Mouse (Mus musculus) MEL (cell line): ENCODE measurements around the gene Macrod2. TPM values are rescaled to one million over a fixed set of nuclear protein-coding genes. Genes with fewer than 3 reads are reported as not detected.

Experiments
- DNase-seq: peaks from one replicate; pipeline ENCODE4 v3.0.0; 2011; ENCODE audit warnings: low read depth, low spot score
- H3K27ac ChIP-seq: 2 replicates; pipeline ENCODE4 v1.5.1; 2012; ENCODE audit warnings: low read depth, mild to moderate bottlenecking, control low read depth, low read length, moderate library complexity; ENCODE audit not compliant: control insufficient read depth
- H3K27me3 ChIP-seq, 2 experiments: fragments of 150-350 bp in 1 of 2; sonication (generic) in 1 of 2; 2 replicates each; pipeline ENCODE4 v1.6.1; 2012; ENCODE audit warnings: low read length in 2 of 2, mild to moderate bottlenecking in 2 of 2, improper control_type of control experiment in 1 of 2, moderate library complexity in 1 of 2; ENCODE audit not compliant: insufficient read depth in 2 of 2, control insufficient read depth in 1 of 2
- H3K36me3 ChIP-seq, 2 experiments: 2 replicates each; pipeline ENCODE4 v1.6.1; 2012 to 2014; ENCODE audit warnings: low read length in 2 of 2, improper control_type of control experiment in 1 of 2, inconsistent platforms in 1 of 2, mild to moderate bottlenecking in 1 of 2; ENCODE audit not compliant: insufficient read depth in 2 of 2, control insufficient read depth in 1 of 2
- H3K4me1 ChIP-seq, 2 experiments: fragments of 150-350 bp in 1 of 2; sonication (generic) in 1 of 2; 2 replicates each; pipeline ENCODE4 v1.6.1; 2012; ENCODE audit warnings: low read length in 2 of 2, improper control_type of control experiment in 1 of 2, mild to moderate bottlenecking in 1 of 2; ENCODE audit not compliant: insufficient read depth in 2 of 2, control insufficient read depth in 1 of 2
- H3K4me3 ChIP-seq, 2 experiments: fragments of 150-350 bp in 1 of 2; sonication (generic) in 1 of 2; 2 replicates each; pipeline ENCODE4 v1.5.1; 2012; ENCODE audit warnings: low read depth in 2 of 2, low read length in 2 of 2, mild to moderate bottlenecking in 2 of 2, moderate library complexity in 2 of 2, control low read depth in 1 of 2, improper control_type of control experiment in 1 of 2; ENCODE audit not compliant: control insufficient read depth in 1 of 2, insufficient read depth in 1 of 2
- H3K79me2 ChIP-seq: 2 replicates; pipeline ENCODE4 v1.6.1; 2012; ENCODE audit warnings: mild to moderate bottlenecking, low read length, moderate library complexity; ENCODE audit not compliant: control insufficient read depth, poor library complexity, insufficient read depth
- H3K9ac ChIP-seq: 2 replicates; pipeline ENCODE4 v1.6.1; 2012; ENCODE audit warnings: low read depth, mild to moderate bottlenecking, control low read depth, low read length, moderate library complexity; ENCODE audit not compliant: control insufficient read depth, poor library complexity, severe bottlenecking
- H3K9me3 ChIP-seq: fragments of 150-350 bp; sonication (generic); replicated peaks from 2 replicates; pipeline ENCODE4 v1.6.1; 2012; ENCODE audit warnings: mild to moderate bottlenecking, low read length, improper control_type of control experiment, moderate library complexity; ENCODE audit not compliant: insufficient read depth
- GATA1 ChIP-seq: IDR thresholded peaks from 2 replicates; pipeline ENCODE4 v1.6.1; 2011; ENCODE audit warnings: low read depth, low read length, improper control_type of control experiment
- HCFC1 ChIP-seq: IDR thresholded peaks from 2 replicates; pipeline ENCODE4 v1.6.1; 2012; ENCODE audit warnings: low read depth, mild to moderate bottlenecking, inconsistent platforms, low read length, improper control_type of control experiment, moderate library complexity
- KAT2A ChIP-seq: conservative IDR thresholded peaks from 2 replicates; pipeline ENCODE4 v1.6.1; 2012; ENCODE audit warnings: low read depth, low read length, improper control_type of control experiment, inconsistent platforms
- MYB ChIP-seq: IDR thresholded peaks from 2 replicates; pipeline ENCODE4 v1.6.1; 2011; ENCODE audit warnings: mild to moderate bottlenecking, low read depth, low read length, improper control_type of control experiment
- MYC ChIP-seq: IDR thresholded peaks from 2 replicates; pipeline ENCODE4 v1.6.1; 2011; ENCODE audit warnings: low read depth, mild to moderate bottlenecking, low read length, improper control_type of control experiment, moderate library complexity
- NELFE ChIP-seq: IDR thresholded peaks from 2 replicates; pipeline ENCODE4 v1.6.1; 2011; ENCODE audit warnings: low read depth, low read length, improper control_type of control experiment
- POLR2A ChIP-seq, 2 experiments: IDR thresholded peaks; 2 replicates each; pipeline ENCODE4 v1.6.1; 2011 to 2012; ENCODE audit warnings: low read length in 2 of 2, mild to moderate bottlenecking in 2 of 2, control low read depth in 1 of 2, improper control_type of control experiment in 1 of 2, low read depth in 1 of 2, moderate library complexity in 1 of 2; ENCODE audit not compliant: control insufficient read depth in 1 of 2, insufficient read depth in 1 of 2, poor library complexity in 1 of 2
- RAD21 ChIP-seq: IDR thresholded peaks from 2 replicates; pipeline ENCODE4 v1.6.1; 2011; ENCODE audit warnings: mild to moderate bottlenecking, low read depth, low read length, improper control_type of control experiment
- RCOR1 ChIP-seq: IDR thresholded peaks from 2 replicates; pipeline ENCODE4 v1.6.1; 2012; ENCODE audit warnings: low read depth, mild to moderate bottlenecking, inconsistent platforms, low read length, improper control_type of control experiment
- SIN3A ChIP-seq: IDR thresholded peaks from 2 replicates; pipeline ENCODE4 v1.6.1; 2012; ENCODE audit warnings: low read length, improper control_type of control experiment, inconsistent platforms
- SMC3 ChIP-seq: IDR thresholded peaks from 2 replicates; pipeline ENCODE4 v1.6.1; 2011; ENCODE audit warnings: low read depth, low read length, improper control_type of control experiment
- TAL1 ChIP-seq: IDR thresholded peaks from 2 replicates; pipeline ENCODE4 v1.6.1; 2012; ENCODE audit warnings: mild to moderate bottlenecking, inconsistent platforms, low read length, moderate library complexity, mixed read lengths
- TBP ChIP-seq: IDR thresholded peaks from 2 replicates; pipeline ENCODE4 v1.8.0; 2011; ENCODE audit warnings: low read depth, low read length, improper control_type of control experiment
- TCF12 ChIP-seq: IDR thresholded peaks from 2 replicates; pipeline ENCODE4 v1.6.1; 2014; ENCODE audit warnings: low read depth, mild to moderate bottlenecking, inconsistent platforms, low read length, improper control_type of control experiment, moderate library complexity
- USF2 ChIP-seq, 2 experiments: IDR thresholded peaks; 2 replicates each; pipeline ENCODE4 v1.6.1; 2011 to 2012; ENCODE audit warnings: improper control_type of control experiment in 2 of 2, low read length in 2 of 2, borderline replicate concordance in 1 of 2, inconsistent platforms in 1 of 2, low read depth in 1 of 2, mild to moderate bottlenecking in 1 of 2; ENCODE audit not compliant: insufficient read depth in 1 of 2
- ZKSCAN1 ChIP-seq: IDR thresholded peaks from 2 replicates; pipeline ENCODE4 v1.6.1; 2012; ENCODE audit warnings: low read depth, mild to moderate bottlenecking, inconsistent platforms, low read length, improper control_type of control experiment, moderate library complexity
- polyA plus RNA-seq, 2 experiments: library from polyadenylated mRNA; stranded (reverse) in 1 of 2; unstranded in 1 of 2; fragments of >175 nt in 1 of 2; fragments of >200 nt in 1 of 2; gene quantifications; 2 replicates each; pipeline versions ENCODE4 v1.2.1 to v1.2.4; 2012; ENCODE audit warnings: low replicate concordance in 2 of 2, low read depth in 1 of 2; ENCODE audit not compliant: insufficient read length in 2 of 2, insufficient read depth in 1 of 2, missing spikeins in 1 of 2
- total RNA-seq: library from RNA; depleted of rRNA; stranded (reverse); fragments of 300-350 nt; gene quantifications from 2 replicates; pipeline ENCODE4 v1.2.3, GENCODE M21; 2012

The Macrod2 gene
- total and polyA plus RNA-seq, 3 experiments = not detected

GRCm38 (mm10) chr2:141434731-141435570 is 1039.8 kb downstream of the Macrod2 start:
- H3K9me3 ChIP-seq = no peaks in the 10 kb centered on the region
- no peaks in the 10 kb centered on the region for H3K27me3 ChIP-seq
- H3K4me1 ChIP-seq = no peaks in the 10 kb centered on the region
- H3K4me3 ChIP-seq = no peak overlapping the region
- no peaks in the 10 kb centered on the region for H3K79me2 ChIP-seq
- DNase-seq = no peak
- no peak overlapping the region for H3K9ac ChIP-seq
- no peak overlapping the region for H3K27ac ChIP-seq
- no peak for TF ChIP-seq GATA1
- TF ChIP-seq ZKSCAN1 = no peak
- TF ChIP-seq MYB = no peak
- TF ChIP-seq NELFE = no peak
- TF ChIP-seq TCF12 = no peak
- H3K36me3 ChIP-seq = no peaks in the 10 kb centered on the region

GRCm38 (mm10) chr2:141441896-141442295 is 1046.8 kb downstream of the Macrod2 start:
- Histone ChIP-seq H3K9ac (no peak overlapping the region), H3K4me3 (no peak overlapping the region), H3K4me1 (no peaks in the 10 kb centered on the region), H3K79me2 (no peaks in the 10 kb centered on the region), H3K36me3 (no peaks in the 10 kb centered on the region), H3K27me3 (no peaks in the 10 kb centered on the region), H3K9me3 (no peaks in the 10 kb centered on the region), H3K27ac (no peak overlapping the region)
- DNase-seq = no peak
- TF ChIP-seq HCFC1 (no peak), KAT2A (no peak), POLR2A (IDR thresholded peaks at IDR 0.05; ENCODE audit: control insufficient read depth in 1 of 2, insufficient read depth in 1 of 2, low read depth in 1 of 2, low read length in 2 of 2, poor library complexity in 1 of 2) (no peak), TBP (no peak), MYC (no peak), RCOR1 (no peak), USF2 (IDR thresholded peaks at IDR 0.05; ENCODE audit: borderline replicate concordance in 1 of 2, insufficient read depth in 1 of 2, low read depth in 1 of 2, low read length in 2 of 2) (no peak), SMC3 (no peak), RAD21 (no peak), SIN3A (no peak), TAL1 (no peak), MYB (no peak)
